Mouse (Mus musculus) embryonic fibroblast, embryonic 13.5 days (primary cell): ENCODE data around the gene Dbi.

Source experiments
- CTCF ChIP-seq: IDR thresholded peaks from 2 replicates; pipeline ENCODE4 v1.5.1; 2011; ENCODE audit warnings: mild to moderate bottlenecking, control low read depth, low read length, moderate library complexity, borderline replicate concordance; ENCODE audit not compliant: insufficient read depth
- POLR2A ChIP-seq: IDR thresholded peaks from 2 replicates; pipeline ENCODE4 v1.6.1; 2011; ENCODE audit warnings: low read depth, mild to moderate bottlenecking, control low read depth, low read length, moderate library complexity

GRCm38 (mm10) chr1:120074931-120075330, 45.9 kb downstream of the Dbi start:
- TF ChIP-seq CTCF (no peak), POLR2A (no peak)
